Mouse (Mus musculus) MEL (cell line): Measurements from ENCODE around the gene Krtap3-2. TPM values are rescaled to one million over a fixed set of nuclear protein-coding genes. Genes with fewer than 3 reads are reported as not detected.

Experiments used
- DNase-seq: peaks from one replicate; pipeline ENCODE4 v3.0.0; 2011; ENCODE audit warnings: low read depth, low spot score
- H3K27ac ChIP-seq: 2 replicates; pipeline ENCODE4 v1.5.1; 2012; ENCODE audit warnings: low read depth, mild to moderate bottlenecking, control low read depth, low read length, moderate library complexity; ENCODE audit not compliant: control insufficient read depth
- H3K27me3 ChIP-seq, 2 experiments: fragments of 150-350 bp in 1 of 2; sonication (generic) in 1 of 2; 2 replicates each; pipeline ENCODE4 v1.6.1; 2012; ENCODE audit warnings: low read length in 2 of 2, mild to moderate bottlenecking in 2 of 2, improper control_type of control experiment in 1 of 2, moderate library complexity in 1 of 2; ENCODE audit not compliant: insufficient read depth in 2 of 2, control insufficient read depth in 1 of 2
- H3K36me3 ChIP-seq, 2 experiments: 2 replicates each; pipeline ENCODE4 v1.6.1; 2012 to 2014; ENCODE audit warnings: low read length in 2 of 2, improper control_type of control experiment in 1 of 2, inconsistent platforms in 1 of 2, mild to moderate bottlenecking in 1 of 2; ENCODE audit not compliant: insufficient read depth in 2 of 2, control insufficient read depth in 1 of 2
- H3K4me1 ChIP-seq, 2 experiments: fragments of 150-350 bp in 1 of 2; sonication (generic) in 1 of 2; 2 replicates each; pipeline ENCODE4 v1.6.1; 2012; ENCODE audit warnings: low read length in 2 of 2, improper control_type of control experiment in 1 of 2, mild to moderate bottlenecking in 1 of 2; ENCODE audit not compliant: insufficient read depth in 2 of 2, control insufficient read depth in 1 of 2
- H3K4me3 ChIP-seq, 2 experiments: fragments of 150-350 bp in 1 of 2; sonication (generic) in 1 of 2; 2 replicates each; pipeline ENCODE4 v1.5.1; 2012; ENCODE audit warnings: low read depth in 2 of 2, low read length in 2 of 2, mild to moderate bottlenecking in 2 of 2, moderate library complexity in 2 of 2, control low read depth in 1 of 2, improper control_type of control experiment in 1 of 2; ENCODE audit not compliant: control insufficient read depth in 1 of 2, insufficient read depth in 1 of 2
- H3K79me2 ChIP-seq: 2 replicates; pipeline ENCODE4 v1.6.1; 2012; ENCODE audit warnings: mild to moderate bottlenecking, low read length, moderate library complexity; ENCODE audit not compliant: control insufficient read depth, poor library complexity, insufficient read depth
- H3K9ac ChIP-seq: 2 replicates; pipeline ENCODE4 v1.6.1; 2012; ENCODE audit warnings: low read depth, mild to moderate bottlenecking, control low read depth, low read length, moderate library complexity; ENCODE audit not compliant: control insufficient read depth, poor library complexity, severe bottlenecking
- H3K9me3 ChIP-seq: fragments of 150-350 bp; sonication (generic); replicated peaks from 2 replicates; pipeline ENCODE4 v1.6.1; 2012; ENCODE audit warnings: mild to moderate bottlenecking, low read length, improper control_type of control experiment, moderate library complexity; ENCODE audit not compliant: insufficient read depth
- BHLHE40 ChIP-seq: IDR thresholded peaks from 2 replicates; pipeline ENCODE4 v1.6.1; 2012; ENCODE audit warnings: low read depth, mild to moderate bottlenecking, inconsistent platforms, low read length, improper control_type of control experiment, borderline replicate concordance
- CHD1 ChIP-seq: IDR thresholded peaks from 2 replicates; pipeline ENCODE4 v1.6.1; 2012; ENCODE audit warnings: low read depth, mild to moderate bottlenecking, inconsistent platforms, low read length, improper control_type of control experiment
- CTCF ChIP-seq, 3 experiments: IDR thresholded peaks in 2 of 3; conservative IDR thresholded peaks in 1 of 3; 2 replicates each; pipeline ENCODE4 v1.5.1; 2011 to 2012; ENCODE audit warnings: low read length in 3 of 3, low read depth in 2 of 3, mild to moderate bottlenecking in 2 of 3, improper control_type of control experiment in 1 of 3, inconsistent platforms in 1 of 3, mixed read lengths in 1 of 3, moderate library complexity in 1 of 3; ENCODE audit not compliant: control insufficient read depth in 1 of 3, insufficient read depth in 1 of 3, poor library complexity in 1 of 3, severe bottlenecking in 1 of 3
- EP300 ChIP-seq, 2 experiments: IDR thresholded peaks; 2 replicates each; pipeline ENCODE4 v1.6.1; 2011; ENCODE audit warnings: improper control_type of control experiment in 2 of 2, low read length in 2 of 2, low read depth in 1 of 2, mild to moderate bottlenecking in 1 of 2
- ETS1 ChIP-seq: IDR thresholded peaks from 2 replicates; pipeline ENCODE4 v1.6.1; 2012; ENCODE audit warnings: low read depth, mild to moderate bottlenecking, inconsistent platforms, low read length, improper control_type of control experiment, moderate library complexity
- GABPA ChIP-seq: IDR thresholded peaks from 2 replicates; pipeline ENCODE4 v1.6.1; 2012; ENCODE audit warnings: low read depth, mild to moderate bottlenecking, inconsistent platforms, low read length, improper control_type of control experiment, moderate library complexity
- HCFC1 ChIP-seq: IDR thresholded peaks from 2 replicates; pipeline ENCODE4 v1.6.1; 2012; ENCODE audit warnings: low read depth, mild to moderate bottlenecking, inconsistent platforms, low read length, improper control_type of control experiment, moderate library complexity
- JUND ChIP-seq: IDR thresholded peaks from 2 replicates; pipeline ENCODE4 v1.6.1; 2011; ENCODE audit warnings: low read depth, mild to moderate bottlenecking, improper control_type of control experiment, low read length
- KAT2A ChIP-seq: conservative IDR thresholded peaks from 2 replicates; pipeline ENCODE4 v1.6.1; 2012; ENCODE audit warnings: low read depth, low read length, improper control_type of control experiment, inconsistent platforms
- MEF2A ChIP-seq: IDR thresholded peaks from 2 replicates; pipeline ENCODE4 v1.6.1; 2014; ENCODE audit warnings: low read depth, mild to moderate bottlenecking, inconsistent platforms, low read length, improper control_type of control experiment; ENCODE audit not compliant: poor library complexity, insufficient replicate concordance, severe bottlenecking; ENCODE audit errors: extremely low read depth
- MYB ChIP-seq: IDR thresholded peaks from 2 replicates; pipeline ENCODE4 v1.6.1; 2011; ENCODE audit warnings: mild to moderate bottlenecking, low read depth, low read length, improper control_type of control experiment
- MYC ChIP-seq: IDR thresholded peaks from 2 replicates; pipeline ENCODE4 v1.6.1; 2011; ENCODE audit warnings: low read depth, mild to moderate bottlenecking, low read length, improper control_type of control experiment, moderate library complexity
- NELFE ChIP-seq: IDR thresholded peaks from 2 replicates; pipeline ENCODE4 v1.6.1; 2011; ENCODE audit warnings: low read depth, low read length, improper control_type of control experiment
- POLR2A ChIP-seq, 2 experiments: IDR thresholded peaks; 2 replicates each; pipeline ENCODE4 v1.6.1; 2011 to 2012; ENCODE audit warnings: low read length in 2 of 2, mild to moderate bottlenecking in 2 of 2, control low read depth in 1 of 2, improper control_type of control experiment in 1 of 2, low read depth in 1 of 2, moderate library complexity in 1 of 2; ENCODE audit not compliant: control insufficient read depth in 1 of 2, insufficient read depth in 1 of 2, poor library complexity in 1 of 2
- POLR2AphosphoS2 ChIP-seq: IDR thresholded peaks from 2 replicates; pipeline ENCODE4 v1.6.1; 2011; ENCODE audit warnings: low read length, improper control_type of control experiment
- POLR2AphosphoS5 ChIP-seq: IDR thresholded peaks from 2 replicates; pipeline ENCODE4 v1.6.1; 2012; ENCODE audit warnings: low read depth, borderline replicate concordance, mild to moderate bottlenecking, inconsistent platforms, low read length, moderate library complexity, mixed read lengths
- RAD21 ChIP-seq: IDR thresholded peaks from 2 replicates; pipeline ENCODE4 v1.6.1; 2011; ENCODE audit warnings: mild to moderate bottlenecking, low read depth, low read length, improper control_type of control experiment
- SIN3A ChIP-seq: IDR thresholded peaks from 2 replicates; pipeline ENCODE4 v1.6.1; 2012; ENCODE audit warnings: low read length, improper control_type of control experiment, inconsistent platforms
- SMC3 ChIP-seq: IDR thresholded peaks from 2 replicates; pipeline ENCODE4 v1.6.1; 2011; ENCODE audit warnings: low read depth, low read length, improper control_type of control experiment
- UBTF ChIP-seq: IDR thresholded peaks from 2 replicates; pipeline ENCODE4 v1.6.1; 2012; ENCODE audit warnings: low read depth, mild to moderate bottlenecking, inconsistent platforms, low read length, improper control_type of control experiment, moderate library complexity, borderline replicate concordance; ENCODE audit not compliant: insufficient read depth
- USF2 ChIP-seq, 2 experiments: IDR thresholded peaks; 2 replicates each; pipeline ENCODE4 v1.6.1; 2011 to 2012; ENCODE audit warnings: improper control_type of control experiment in 2 of 2, low read length in 2 of 2, borderline replicate concordance in 1 of 2, inconsistent platforms in 1 of 2, low read depth in 1 of 2, mild to moderate bottlenecking in 1 of 2; ENCODE audit not compliant: insufficient read depth in 1 of 2
- ZC3H11A ChIP-seq: IDR thresholded peaks from 2 replicates; pipeline ENCODE4 v1.6.1; 2012; ENCODE audit warnings: low read depth, mild to moderate bottlenecking, inconsistent platforms, low read length, improper control_type of control experiment
- ZKSCAN1 ChIP-seq: IDR thresholded peaks from 2 replicates; pipeline ENCODE4 v1.6.1; 2012; ENCODE audit warnings: low read depth, mild to moderate bottlenecking, inconsistent platforms, low read length, improper control_type of control experiment, moderate library complexity
- ZMIZ1 ChIP-seq: IDR thresholded peaks from 2 replicates; pipeline ENCODE4 v1.6.1; 2012; ENCODE audit warnings: low read depth, mild to moderate bottlenecking, inconsistent platforms, low read length, improper control_type of control experiment, moderate library complexity
- ZNF384 ChIP-seq: IDR thresholded peaks from 2 replicates; pipeline ENCODE4 v1.6.1; 2012; ENCODE audit warnings: low read depth, mild to moderate bottlenecking, inconsistent platforms, low read length, improper control_type of control experiment
- polyA plus RNA-seq, 2 experiments: library from polyadenylated mRNA; stranded (reverse) in 1 of 2; unstranded in 1 of 2; fragments of >175 nt in 1 of 2; fragments of >200 nt in 1 of 2; gene quantifications; 2 replicates each; pipeline versions ENCODE4 v1.2.1 to v1.2.4; 2012; ENCODE audit warnings: low replicate concordance in 2 of 2, low read depth in 1 of 2; ENCODE audit not compliant: insufficient read length in 2 of 2, insufficient read depth in 1 of 2, missing spikeins in 1 of 2
- total RNA-seq: library from RNA; depleted of rRNA; stranded (reverse); fragments of 300-350 nt; gene quantifications from 2 replicates; pipeline ENCODE4 v1.2.3, GENCODE M21; 2012

The Krtap3-2 gene
- total and polyA plus RNA-seq, 3 experiments: not detected

DNA sequence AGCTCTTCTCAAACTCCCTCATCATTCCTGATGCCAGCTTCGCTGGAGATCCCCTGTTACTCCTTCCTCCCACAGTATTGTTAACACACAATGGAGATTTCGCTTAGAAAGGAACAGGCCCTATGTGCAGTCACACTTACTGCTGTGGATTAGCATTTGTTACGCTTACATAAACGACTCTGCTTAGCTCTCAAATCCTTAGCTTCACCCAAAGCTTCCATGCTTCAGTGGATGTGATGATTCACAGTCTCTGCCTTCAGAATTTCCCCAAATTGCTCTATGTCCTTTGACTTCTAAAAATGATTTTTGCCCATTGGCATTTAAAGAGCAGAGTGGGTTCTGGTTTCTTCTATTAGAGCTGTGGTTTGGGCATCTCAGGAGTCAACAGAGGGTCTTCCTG is 16.5 kb upstream of the Krtap3-2 start:
- Histone ChIP-seq H3K79me2 (no peaks in the 10 kb centered on the region), H3K4me3 (no peak overlapping the region), H3K27me3 (no peaks in the 10 kb centered on the region), H3K36me3 (no peaks in the 10 kb centered on the region), H3K9me3 (no peaks in the 10 kb centered on the region)
- DNase-seq: no peak
- no peak for TF ChIP-seq SIN3A
- TF ChIP-seq POLR2A (IDR thresholded peaks at IDR 0.05; ENCODE audit: control insufficient read depth in 1 of 2, insufficient read depth in 1 of 2, low read depth in 1 of 2, low read length in 2 of 2, poor library complexity in 1 of 2): no peak
- TF ChIP-seq ZNF384: no peak
- no peak for TF ChIP-seq ZKSCAN1
- no peak for TF ChIP-seq RAD21
- TF ChIP-seq SMC3: no peak
- no peak for TF ChIP-seq USF2 (IDR thresholded peaks at IDR 0.05; ENCODE audit: borderline replicate concordance in 1 of 2, insufficient read depth in 1 of 2, low read depth in 1 of 2, low read length in 2 of 2)
- no peak for TF ChIP-seq BHLHE40
- no peak for TF ChIP-seq ETS1
- TF ChIP-seq, all 39 proteins: peak for 0
- no peak overlapping the region for H3K27ac ChIP-seq
- H3K9ac ChIP-seq: no peak overlapping the region
- no peaks in the 10 kb centered on the region for H3K4me1 ChIP-seq

DNA sequence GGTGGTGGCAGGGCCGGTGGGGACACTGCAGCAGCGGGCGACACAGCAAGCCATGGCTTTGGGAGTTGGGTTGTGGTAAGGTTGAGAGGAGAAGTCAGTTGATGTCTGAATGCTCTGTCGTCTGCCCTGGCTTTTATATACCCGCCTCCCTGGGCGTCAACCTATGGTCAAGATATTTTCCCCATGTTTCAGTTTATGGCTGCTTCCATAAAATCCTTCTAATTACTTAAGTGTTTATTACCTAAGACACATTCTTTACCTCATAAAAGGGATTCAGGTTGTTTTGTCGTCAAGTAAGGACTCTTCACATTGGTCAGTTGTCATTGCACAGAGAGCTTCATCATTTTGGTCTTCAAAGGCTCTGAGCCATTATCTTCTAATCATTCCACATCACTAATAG is 9.9 kb upstream of the Krtap3-2 start, which contains the start of gene Krtap3-1:
Gene Krtap3-1, minus strand, starts transcription at position 101 of the 400 bp plus-strand sequence.
- Histone ChIP-seq H3K4me1 (no peaks in the 10 kb centered on the region), H3K27me3 (no peaks in the 10 kb centered on the region)

More for the DNA sequence above, 9.9 kb upstream of the Krtap3-2 start, which contains the start of gene Krtap3-1:
- no peak for DNase-seq
- Histone ChIP-seq H3K9me3 (no peaks in the 10 kb centered on the region; the same call in 1 of the 2 replicates), H3K4me3 (no peak within 1 kb of the TSS), H3K9ac (no peak within 1 kb of the TSS), H3K36me3 (no peaks in the 10 kb centered on the region), H3K27ac (no peak within 1 kb of the TSS), H3K79me2 (no peaks in the 10 kb centered on the region)
- TF ChIP-seq MYC (no peak), ZKSCAN1 (no peak), MYB (no peak), KAT2A (no peak), NELFE (no peak), UBTF (no peak), CTCF (IDR thresholded peaks at IDR 0.05 in 2 of 3, conservative IDR thresholded peaks at IDR 0.05 in 1 of 3; ENCODE audit: control insufficient read depth in 1 of 3, insufficient read depth in 1 of 3, low read depth in 2 of 3, low read length in 3 of 3, poor library complexity in 1 of 3, severe bottlenecking in 1 of 3) (no peak), ZNF384 (no peak), ZC3H11A (no peak), MEF2A (no peak), JUND (no peak), HCFC1 (no peak), ETS1 (no peak), POLR2AphosphoS5 (no peak), POLR2AphosphoS2 (no peak), ZMIZ1 (no peak), EP300 (IDR thresholded peaks at IDR 0.05; ENCODE audit: low read depth in 1 of 2, low read length in 2 of 2) (no peak), GABPA (no peak), CHD1 (no peak)
